Mouse (Mus musculus) hindbrain, embryonic 14.5 days (tissue): ENCODE measurements around the gene Gstm4. TPM values are rescaled to one million over a fixed set of nuclear protein-coding genes. Genes with fewer than 3 reads are reported as not detected.
"Not testable (repeated sequence)": the region's sequence is repeated elsewhere in the genome, so short reads cannot be mapped to it uniquely, and the experiment has no call there.

ENCODE experiments used
- ATAC-seq: fragments of 200-750 bp; cut with Nextera tagmentation; 2 replicates; pipeline ENCODE4 v1.8.0; 2017; ENCODE audit warnings: moderate number of reproducible peaks, mild to moderate bottlenecking, moderate TSS enrichment, moderate library complexity; ENCODE audit not compliant: low FRiP score
- DNase-seq: peaks from one replicate; pipeline ENCODE4 v3.0.0-alpha.2; 2015; ENCODE audit warnings: low spot score
- H3K27ac ChIP-seq: fragments of 300-500 bp; sonication (generic); 2 replicates; pipeline ENCODE4 v1.5.1; 2014; ENCODE audit warnings: mild to moderate bottlenecking, moderate library complexity
- H3K27me3 ChIP-seq: fragments of 300-500 bp; sonication (generic); 2 replicates; pipeline ENCODE4 v1.6.1; 2014; ENCODE audit warnings: mild to moderate bottlenecking, low read length, mixed read lengths; ENCODE audit not compliant: control insufficient read depth, insufficient read depth
- H3K36me3 ChIP-seq: fragments of 300-500 bp; sonication (generic); replicated peaks from 2 replicates; pipeline ENCODE4 v1.6.1; 2014; ENCODE audit not compliant: control insufficient read depth, insufficient read depth
- H3K4me1 ChIP-seq: fragments of 300-500 bp; sonication (generic); replicated peaks from 2 replicates; pipeline ENCODE4 v1.6.1; 2014; ENCODE audit warnings: antibody characterized with exemption, low read length, mixed read lengths; ENCODE audit not compliant: control insufficient read depth, insufficient read depth
- H3K4me2 ChIP-seq: fragments of 300-500 bp; sonication (generic); replicated peaks from 2 replicates; pipeline ENCODE4 v1.6.1; 2014; ENCODE audit warnings: mild to moderate bottlenecking, moderate library complexity
- H3K4me3 ChIP-seq: fragments of 300-500 bp; sonication (generic); replicated peaks from 2 replicates; pipeline ENCODE4 v1.5.1; 2014; ENCODE audit warnings: mild to moderate bottlenecking, low read length
- H3K9ac ChIP-seq: fragments of 300-500 bp; sonication (generic); 2 replicates; pipeline ENCODE4 v1.6.1; 2014
- H3K9me3 ChIP-seq: fragments of 300-500 bp; sonication (generic); 2 replicates; pipeline ENCODE4 v1.6.1; 2016; ENCODE audit warnings: low read length; ENCODE audit not compliant: control insufficient read depth
- WGBS: fragments of 180-500 bp; shearing (Covaris S2); extraction: QIAGEN DNeasy Blood & Tissue Kit; methylation state at CpG from one replicate; pipeline ENCODE4 v1.1.7; 2014; 5-methylcytosine and 5-hydroxymethylcytosine counted together
- polyA plus RNA-seq: library from polyadenylated mRNA; unstranded; fragments of >200 nt; fragmentation: Nextera tagmentation; extraction: Ambion mirVana; gene quantifications from 2 replicates; pipeline ENCODE4 v1.2.1, GENCODE M21; 2014

Gene Gstm4
- polyA plus RNA-seq, 1 experiment from 2014 or later, result 17.5 TPM

DNA sequence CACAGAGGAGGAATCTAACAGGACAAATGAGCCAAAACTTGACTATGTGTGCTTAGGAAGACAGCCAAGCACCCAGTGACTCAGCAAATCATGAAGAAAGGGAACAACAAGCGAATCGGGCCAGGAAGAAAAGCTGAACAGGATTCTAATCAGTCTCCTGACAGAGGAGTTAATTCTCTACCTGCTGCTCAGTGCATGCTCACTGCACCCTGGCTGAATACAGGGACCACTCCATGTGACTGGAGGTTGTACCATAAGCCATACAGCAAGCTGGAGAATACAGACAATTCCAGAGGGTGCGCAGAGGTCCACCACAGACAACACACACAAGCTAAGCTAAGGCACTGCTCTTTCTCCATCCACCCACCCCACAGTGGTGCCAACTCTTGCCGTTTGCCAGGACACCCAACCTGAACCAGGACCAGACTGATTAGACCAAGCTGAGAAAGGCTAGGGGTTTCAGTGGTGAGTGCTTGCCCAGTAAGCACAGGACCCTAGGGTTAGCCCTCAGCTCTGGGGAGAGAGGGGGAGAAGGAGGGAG, 31.3 kb downstream of the Gstm4 start:
- Histone ChIP-seq H3K9me3 (no peaks in the 10 kb centered on the region), H3K4me1 (peaks cover 9% of the 10 kb centered on the region; the same call in 1 of the 2 replicates), H3K36me3 (no peaks in the 10 kb centered on the region), H3K27me3 (no peaks in the 10 kb centered on the region), H3K4me2 (no peak overlapping the region), H3K27ac (no peak overlapping the region), H3K4me3 (no peak overlapping the region), H3K9ac (no peak overlapping the region)
- DNase-seq (no peak), ATAC-seq (no peak)
- 70% methylated on average over 4 of the region's 4 CpGs for WGBS

DNA sequence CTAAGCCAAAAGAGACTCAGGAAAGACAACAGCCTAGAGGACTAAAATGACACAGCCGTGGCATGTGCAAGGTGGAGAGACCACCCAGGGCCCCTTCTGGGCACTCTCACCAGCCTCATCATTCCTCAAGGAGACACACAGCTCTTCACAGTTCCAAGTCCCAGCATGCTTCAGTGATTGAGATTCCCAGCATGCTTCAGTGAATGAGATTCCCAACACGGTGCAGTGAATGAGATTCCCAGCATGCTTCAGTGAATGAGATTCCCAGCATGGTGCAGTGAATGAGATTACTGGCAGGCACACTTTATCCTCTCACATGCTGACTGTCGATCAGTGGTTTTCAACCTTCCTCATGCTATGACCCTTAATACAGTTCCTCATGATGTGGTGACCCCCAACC, 33.1 kb downstream of the Gstm4 start:
- Histone ChIP-seq H3K9me3 (no peaks in the 10 kb centered on the region), H3K4me2 (no peak overlapping the region), H3K36me3 (no peaks in the 10 kb centered on the region), H3K4me3 (no peak overlapping the region), H3K9ac (no peak overlapping the region), H3K4me1 (peaks cover 3% of the 10 kb centered on the region; the same call in 1 of the 2 replicates), H3K27me3 (no peaks in the 10 kb centered on the region), H3K27ac (no peak overlapping the region)
- WGBS, result 19% methylated on average over 3 of the region's 3 CpGs
- peak; percentile 78; the same call in 1 of the 2 replicates for ATAC-seq
- DNase-seq, result peak; percentile 57

DNA sequence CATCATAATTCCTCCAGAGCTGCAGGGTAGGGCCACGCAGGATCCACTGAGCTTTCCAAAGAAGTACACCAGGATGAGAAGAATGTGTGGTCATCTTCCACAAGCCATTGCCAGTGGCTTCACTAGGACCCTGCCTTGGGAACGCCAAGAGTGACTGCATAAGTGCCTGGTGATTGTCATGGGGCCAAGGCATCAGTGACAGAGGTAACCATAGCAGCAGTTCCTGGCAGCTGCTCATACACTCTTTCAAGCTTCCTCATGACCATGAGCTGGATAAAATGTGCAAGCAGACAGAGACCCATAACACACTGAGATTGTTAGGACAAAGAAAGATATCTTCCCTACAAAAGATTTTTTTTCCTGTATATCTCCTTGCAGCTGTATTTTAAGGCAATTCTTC, 34.4 kb downstream of the Gstm4 start:
- ATAC-seq, result no peak; the same call in 1 of the 2 replicates
- H3K4me1 ChIP-seq, result peaks cover 3% of the 10 kb centered on the region; the same call in 1 of the 2 replicates
- no peaks in the 10 kb centered on the region for H3K27me3 ChIP-seq
- no peak overlapping the region for H3K4me3 ChIP-seq
- no peak for DNase-seq
- H3K27ac ChIP-seq, result no peak overlapping the region
- no peak overlapping the region for H3K9ac ChIP-seq
- 64% methylated on average over 2 of the region's 2 CpGs for WGBS
- no peaks in the 10 kb centered on the region for H3K36me3 ChIP-seq
- H3K4me2 ChIP-seq, result no peak overlapping the region
- no peaks in the 10 kb centered on the region for H3K9me3 ChIP-seq

DNA sequence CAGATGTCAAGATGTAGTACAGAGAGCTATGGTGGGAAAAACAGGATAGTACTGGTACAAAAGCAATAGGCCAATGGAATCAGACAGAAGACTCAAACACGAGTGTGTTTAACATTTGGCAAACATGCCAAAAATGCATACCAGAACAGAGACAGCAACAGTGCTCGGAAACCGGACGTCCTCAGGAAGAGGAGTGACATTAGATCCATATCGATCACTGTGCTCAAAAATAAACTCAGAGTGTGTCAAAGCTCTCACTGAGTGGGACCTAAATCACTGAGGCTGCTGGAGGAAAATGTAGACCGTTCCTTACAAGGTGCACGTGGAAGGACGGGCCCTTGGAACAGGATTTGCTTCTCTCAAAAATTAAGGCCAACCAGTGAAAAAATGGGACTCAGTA, 42.7 kb downstream of the Gstm4 start:
- Histone ChIP-seq H3K9ac (no peak overlapping the region), H3K4me2 (no peak overlapping the region), H3K36me3 (no peaks in the 10 kb centered on the region), H3K27me3 (no peaks in the 10 kb centered on the region), H3K27ac (no peak overlapping the region), H3K4me1 (no peaks in the 10 kb centered on the region), H3K4me3 (no peak overlapping the region), H3K9me3 (no peaks in the 10 kb centered on the region)
- WGBS, result 81% methylated on average over 8 of the region's 8 CpGs
- ATAC-seq (no peak), DNase-seq (no peak)

DNA sequence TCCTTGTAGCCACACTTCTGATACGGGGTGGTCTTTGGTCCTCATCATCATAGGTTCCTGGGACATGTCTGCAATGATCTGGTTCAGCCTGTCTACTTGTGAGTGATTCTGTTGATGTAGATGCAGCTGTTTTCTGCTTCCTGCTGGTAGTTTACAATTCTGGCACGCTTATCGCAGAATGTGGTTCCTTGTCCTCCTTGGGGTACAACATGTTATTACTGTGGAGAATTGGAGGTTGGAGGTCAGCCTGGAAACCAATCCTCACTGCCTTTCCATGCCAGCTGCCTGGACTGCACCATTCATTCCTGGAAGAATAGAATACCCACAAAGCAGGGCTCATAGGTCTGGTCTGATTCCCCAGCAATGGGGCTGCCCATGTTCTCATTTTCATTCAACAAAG, 45.2 kb downstream of the Gstm4 start:
- Histone ChIP-seq H3K36me3 (no peaks in the 10 kb centered on the region), H3K4me2 (no peak overlapping the region), H3K9me3 (no peaks in the 10 kb centered on the region), H3K27ac (no peak overlapping the region; the same call in 1 of the 2 replicates), H3K4me3 (no peak overlapping the region), H3K4me1 (no peaks in the 10 kb centered on the region), H3K27me3 (no peaks in the 10 kb centered on the region), H3K9ac (no peak overlapping the region)
- WGBS, result 93% methylated on average over 3 of the region's 3 CpGs
- ATAC-seq (no peak), DNase-seq (no peak)

DNA sequence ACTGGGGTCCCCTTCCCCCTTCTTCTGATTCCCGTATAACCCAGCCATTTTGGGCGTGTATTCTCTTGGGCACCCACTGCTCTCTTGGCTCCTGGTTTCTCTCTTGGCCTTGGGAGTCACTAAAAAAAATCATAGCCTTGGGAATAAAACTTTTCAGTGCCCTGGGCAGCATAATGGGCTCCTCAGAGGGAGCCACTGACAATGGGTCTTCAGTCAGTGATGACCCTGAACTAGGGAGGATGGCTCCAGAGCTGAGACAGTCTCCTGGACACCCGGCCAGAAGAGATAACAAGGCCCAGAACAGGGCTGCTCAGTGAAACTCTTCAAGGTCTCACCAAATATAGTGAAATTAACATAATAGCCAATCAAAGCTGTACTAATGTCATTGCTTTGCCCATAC, 46.1 kb downstream of the Gstm4 start:
- no peak overlapping the region for H3K27ac ChIP-seq
- H3K4me3 ChIP-seq, result no peak overlapping the region
- H3K9me3 ChIP-seq, result no peaks in the 10 kb centered on the region
- 84% methylated on average over 3 of the region's 3 CpGs for WGBS
- ATAC-seq (no peak), DNase-seq (no peak)
- no peak overlapping the region for H3K9ac ChIP-seq
- H3K27me3 ChIP-seq, result no peaks in the 10 kb centered on the region
- H3K4me1 ChIP-seq, result no peaks in the 10 kb centered on the region
- no peaks in the 10 kb centered on the region for H3K36me3 ChIP-seq
- no peak overlapping the region for H3K4me2 ChIP-seq

DNA sequence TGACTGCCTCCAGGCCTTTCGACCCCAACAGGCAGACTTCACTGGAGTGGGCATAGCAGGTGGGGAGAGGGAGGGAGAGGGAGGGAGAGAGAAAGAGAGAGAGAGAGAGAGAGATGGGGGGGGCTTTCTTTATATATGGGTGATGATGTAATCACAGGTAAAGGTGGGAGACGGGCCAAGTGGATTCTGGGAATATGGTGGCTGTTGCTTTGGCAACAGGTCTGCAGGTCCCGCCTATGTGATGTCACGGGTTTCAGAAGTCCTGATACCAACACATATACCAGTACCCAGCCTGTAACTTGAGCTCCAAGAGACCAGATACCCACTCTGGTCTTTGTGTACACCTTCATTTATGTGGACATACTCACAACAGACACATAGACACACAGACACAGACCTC, 48.1 kb downstream of the Gstm4 start:
- ATAC-seq, result no peak
- Histone ChIP-seq H3K36me3 (no peaks in the 10 kb centered on the region), H3K9ac (no peak overlapping the region), H3K9me3 (no peaks in the 10 kb centered on the region), H3K27me3 (no peaks in the 10 kb centered on the region), H3K4me1 (no peaks in the 10 kb centered on the region), H3K4me2 (no peak overlapping the region), H3K27ac (no peak overlapping the region), H3K4me3 (no peak overlapping the region)
- 84% methylated on average over 4 of the region's 4 CpGs for WGBS
- DNase-seq, result no peak

DNA sequence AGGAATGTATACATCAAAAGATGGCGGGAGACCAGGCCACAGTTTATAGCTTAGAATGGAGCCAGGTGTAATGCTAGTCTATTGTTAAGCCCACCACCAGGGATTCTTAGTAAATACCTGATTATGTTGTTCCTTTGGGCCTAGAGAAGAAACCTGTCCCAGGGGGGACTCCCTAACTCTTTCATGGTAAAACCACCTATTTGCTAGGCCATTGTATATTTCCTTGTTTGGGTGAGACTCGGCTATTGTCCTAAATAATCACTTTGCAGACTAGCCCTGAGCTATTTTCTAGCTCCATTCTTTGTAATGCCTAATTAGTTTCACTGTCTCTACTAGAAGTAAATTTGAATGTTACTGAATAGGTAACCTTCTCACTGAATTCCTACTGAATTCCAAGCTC, 48.7 kb downstream of the Gstm4 start:
- not testable (repeated sequence) for H3K4me2 ChIP-seq, H3K9me3 ChIP-seq, H3K27ac ChIP-seq, H3K4me1 ChIP-seq, H3K27me3 ChIP-seq, ATAC-seq, H3K4me3 ChIP-seq, DNase-seq, H3K36me3 ChIP-seq, H3K9ac ChIP-seq
- 70% methylated on average over 2 of the region's 2 CpGs for WGBS
